19 mouse cellular contexts compared by ENCODE assay signal in the genomic region with DNA sequence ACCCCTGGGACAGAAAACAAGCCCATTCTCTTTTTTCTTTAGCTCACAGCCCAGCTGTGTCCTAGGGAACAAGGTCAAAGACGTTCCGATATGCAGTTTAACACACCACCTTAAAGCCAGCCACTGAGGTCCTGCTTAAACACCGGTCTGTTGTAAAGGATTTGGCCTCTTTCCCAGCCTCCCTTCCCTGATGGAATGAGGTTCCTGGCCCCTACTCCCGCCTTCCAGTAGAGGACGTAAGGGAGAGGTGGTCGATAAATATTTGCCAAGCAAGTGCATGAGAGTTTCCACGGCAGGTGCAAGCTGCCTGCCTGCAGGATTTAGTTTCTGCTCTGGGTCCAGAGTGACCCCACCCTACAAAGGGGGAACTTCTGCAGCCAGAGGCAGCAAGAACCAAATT. TPM values are rescaled to one million over a fixed set of nuclear protein-coding genes. Genes with fewer than 3 reads are reported as not detected.
A peak's percentile ranks its signal among the peaks of the same experiment; 100 is the strongest.
DNase-seq lines count a peak whose midpoint lies in the region; ATAC-seq and TF ChIP-seq lines count a peak whose summit lies in the region.
"Had no signal": no experiment of that assay in that cellular context is flagged by ENCODE, and none has a peak within 500 bp of the region (broad histone marks: within the 10 kb centered on the region; RNA-seq: fewer than 3 reads in every experiment).

No protein-coding gene starts in this region.

- TF ChIP-seq CTCF in hindbrain, postnatal 0 days (IDR thresholded peaks at IDR 0.05; ENCODE audit: low read depth), result no peak

- 0 out of 2 replicates have a peak overlapping the region, but pooled peaks have one; percentile 9 for H3K4me2 ChIP-seq in embryonic facial prominence, embryonic 14.5 days (ENCODE audit: low read depth, low read length)
- no peak overlapping the region for H3K4me2 ChIP-seq in limb, embryonic 12.5 days
- H3K4me2 ChIP-seq in hindbrain, postnatal 0 days (ENCODE audit: low read depth, low read length), result peak overlapping the region; percentile 19; the same call in 1 of the 2 replicates
- H3K4me2 ChIP-seq in neural tube, embryonic 13.5 days, result peak overlapping the region; percentile 95
- H3K4me2 ChIP-seq: liver, embryonic 11.5 days had no signal

- peaks cover 26% of the 10 kb centered on the region for H3K4me1 ChIP-seq in embryonic facial prominence, embryonic 14.5 days (ENCODE audit: control insufficient read depth, insufficient read depth, low read length)
- peaks cover 55% of the 10 kb centered on the region for H3K4me1 ChIP-seq in embryonic facial prominence, embryonic 10.5 days
- peaks cover 47% of the 10 kb centered on the region for H3K4me1 ChIP-seq in limb, embryonic 12.5 days (replicated peaks)
- peaks cover 49% of the 10 kb centered on the region for H3K4me1 ChIP-seq in limb, embryonic 10.5 days
- H3K4me1 ChIP-seq in hindbrain, postnatal 0 days (ENCODE audit: insufficient read depth, low read length), result peaks cover 22% of the 10 kb centered on the region; the same call in 1 of the 2 replicates
- H3K4me1 ChIP-seq in neural tube, embryonic 13.5 days (replicated peaks), result peaks cover 71% of the 10 kb centered on the region
- H3K4me1 ChIP-seq: megakaryocyte, embryonic 14.5 days had no signal

- no peaks in the 10 kb centered on the region for H3K36me3 ChIP-seq in embryonic facial prominence, embryonic 14.5 days (ENCODE audit: control insufficient read depth, insufficient read depth, low read length)
- H3K36me3 ChIP-seq in embryonic facial prominence, embryonic 10.5 days (replicated peaks), result no peaks in the 10 kb centered on the region
- no peaks in the 10 kb centered on the region for H3K36me3 ChIP-seq in limb, embryonic 12.5 days
- no peaks in the 10 kb centered on the region for H3K36me3 ChIP-seq in limb, embryonic 10.5 days
- H3K36me3 ChIP-seq in hindbrain, postnatal 0 days (ENCODE audit: insufficient read depth, low read length), result no peaks in the 10 kb centered on the region
- H3K36me3 ChIP-seq in neural tube, embryonic 13.5 days, result no peaks in the 10 kb centered on the region

- H3K4me3 ChIP-seq in embryonic facial prominence, embryonic 14.5 days (ENCODE audit: low read depth, low read length), result no peak overlapping the region
- H3K4me3 ChIP-seq in embryonic facial prominence, embryonic 10.5 days, result no peak overlapping the region
- H3K4me3 ChIP-seq in limb, embryonic 12.5 days (replicated peaks), result no peak overlapping the region
- no peak overlapping the region for H3K4me3 ChIP-seq in limb, embryonic 10.5 days
- H3K4me3 ChIP-seq in hindbrain, postnatal 0 days (ENCODE audit: low read length), result no peak overlapping the region
- no peak overlapping the region for H3K4me3 ChIP-seq in neural tube, embryonic 13.5 days
- H3K4me3 ChIP-seq: gastrocnemius, adult 2 months; megakaryocyte, embryonic 14.5 days had no signal

- 41% methylated on average over 7 of the region's 7 CpGs for WGBS in embryonic facial prominence, embryonic 14.5 days
- WGBS in embryonic facial prominence, embryonic 10.5 days, result 76% methylated on average over 7 of the region's 7 CpGs
- WGBS in limb, embryonic 12.5 days, result 60% methylated on average over 7 of the region's 7 CpGs
- WGBS in limb, embryonic 10.5 days, result 77% methylated on average over 7 of the region's 7 CpGs
- 46% methylated on average over 7 of the region's 7 CpGs for WGBS in hindbrain, postnatal 0 days
- WGBS in neural tube, embryonic 13.5 days, result 47% methylated on average over 7 of the region's 7 CpGs

- peaks cover 11% of the 10 kb centered on the region; the same call in 1 of the 2 replicates for H3K27me3 ChIP-seq in embryonic facial prominence, embryonic 14.5 days (replicated peaks; ENCODE audit: control insufficient read depth, insufficient read depth, low read length)
- peaks cover 64% of the 10 kb centered on the region for H3K27me3 ChIP-seq in embryonic facial prominence, embryonic 10.5 days (replicated peaks; ENCODE audit: low read depth, poor library complexity, severe bottlenecking)
- H3K27me3 ChIP-seq in limb, embryonic 12.5 days, result peaks cover 78% of the 10 kb centered on the region
- peaks cover 83% of the 10 kb centered on the region for H3K27me3 ChIP-seq in limb, embryonic 10.5 days (ENCODE audit: low read depth, poor library complexity, severe bottlenecking)
- 0 out of 2 replicates have a peak, but pooled peaks cover 5% of the 10 kb centered on the region for H3K27me3 ChIP-seq in hindbrain, postnatal 0 days (ENCODE audit: insufficient read depth, low read length)
- H3K27me3 ChIP-seq in neural tube, embryonic 13.5 days, result peaks cover 18% of the 10 kb centered on the region

- ATAC-seq in embryonic facial prominence, embryonic 14.5 days (ENCODE audit: low read depth), result no peak
- no peak for ATAC-seq in limb, embryonic 12.5 days (ENCODE audit: insufficient number of reproducible peaks, insufficient read depth, low FRiP score, low TSS enrichment, low read depth)
- ATAC-seq in hindbrain, postnatal 0 days, result no peak
- no peak for ATAC-seq in neural tube, embryonic 13.5 days (ENCODE audit: low read depth)
- ATAC-seq in CD4-positive, CD25-positive, alpha-beta regulatory T cell, adult 4 months, result no peak
- ATAC-seq: forebrain, embryonic 16.5 days; inflammation-experienced regulatory T-cells, adult 6 months had no signal

- H3K9ac ChIP-seq in embryonic facial prominence, embryonic 14.5 days (ENCODE audit: low read depth, low read length), result no peak overlapping the region
- H3K9ac ChIP-seq in limb, embryonic 12.5 days (replicated peaks), result no peak overlapping the region
- H3K9ac ChIP-seq in hindbrain, postnatal 0 days (replicated peaks; ENCODE audit: low read length), result no peak overlapping the region
- peak overlapping the region; percentile 12; the same call in 1 of the 2 replicates for H3K9ac ChIP-seq in neural tube, embryonic 13.5 days

- H3K27ac ChIP-seq in embryonic facial prominence, embryonic 14.5 days (replicated peaks; ENCODE audit: low read depth, low read length), result no peak overlapping the region
- H3K27ac ChIP-seq in embryonic facial prominence, embryonic 10.5 days (replicated peaks), result no peak overlapping the region
- H3K27ac ChIP-seq in limb, embryonic 12.5 days, result peak overlapping the region; percentile 1; the same call in 1 of the 2 replicates
- no peak overlapping the region for H3K27ac ChIP-seq in limb, embryonic 10.5 days
- H3K27ac ChIP-seq in hindbrain, postnatal 0 days, result no peak overlapping the region
- no peak overlapping the region for H3K27ac ChIP-seq in neural tube, embryonic 13.5 days (replicated peaks)
- H3K27ac ChIP-seq: gastrocnemius, adult 2 months had no signal

- H3K9me3 ChIP-seq in embryonic facial prominence, embryonic 14.5 days (ENCODE audit: control insufficient read depth, low read length), result no peaks in the 10 kb centered on the region
- no peaks in the 10 kb centered on the region for H3K9me3 ChIP-seq in embryonic facial prominence, embryonic 10.5 days
- H3K9me3 ChIP-seq in limb, embryonic 12.5 days, result no peaks in the 10 kb centered on the region
- H3K9me3 ChIP-seq in limb, embryonic 10.5 days (replicated peaks), result no peaks in the 10 kb centered on the region
- H3K9me3 ChIP-seq in hindbrain, postnatal 0 days (ENCODE audit: low read length), result no peaks in the 10 kb centered on the region
- H3K9me3 ChIP-seq in neural tube, embryonic 13.5 days, result no peaks in the 10 kb centered on the region
- H3K9me3 ChIP-seq: megakaryocyte, embryonic 14.5 days had no signal

- DNase-seq in embryonic facial prominence, embryonic 14.5 days (ENCODE audit: low spot score), result no peak
- no peak for DNase-seq in embryonic facial prominence, embryonic 10.5 days (ENCODE audit: low spot score)
- DNase-seq in limb, embryonic 10.5 days (ENCODE audit: low spot score), result no peak
- DNase-seq in hindbrain, postnatal 0 days (ENCODE audit: low spot score), result no peak
- no peak for DNase-seq in thymus, postnatal 14 days
- DNase-seq: cerebellum, postnatal 10 days; gastrocnemius, adult 2 months; kidney, adult 9 months; kidney, postnatal 36 days; lung, adult 2 months; thymus, postnatal 4 days had no signal

RNA-seq across cellular contexts. Expression of a gene that starts 4.9 kb away (rescaled TPM):
- 5.9 and 6.3 TPM in 2 replicates for polyA plus RNA-seq in embryonic facial prominence, embryonic 14.5 days (2014; fragmentation: Nextera tagmentation; extraction: Ambion mirVana)
- polyA plus RNA-seq in embryonic facial prominence, embryonic 10.5 days (2016; fragmentation: Nextera tagmentation; extraction: Ambion mirVana), result 1.9 and 3.1 TPM in 2 replicates
- polyA plus RNA-seq in limb, embryonic 12.5 days (2016; fragmentation: Nextera tagmentation; extraction: Ambion mirVana), result 2.0 and 2.3 TPM in 2 replicates
- polyA plus RNA-seq in limb, embryonic 10.5 days (2016; fragmentation: Nextera tagmentation; extraction: Ambion mirVana), result 0.66 and 1.1 TPM in 2 replicates
- 30.4 and 32.2 TPM in 2 replicates for total RNA-seq in hindbrain, postnatal 0 days (2014; rRNA removed)
- 2.9 and 3.0 TPM in 2 replicates for polyA plus RNA-seq in hindbrain, postnatal 0 days (2015; fragmentation: Nextera tagmentation; extraction: Ambion mirVana)
- 3.9 and 4.7 TPM in 2 replicates for polyA plus RNA-seq in neural tube, embryonic 13.5 days (2015; fragmentation: Nextera tagmentation; extraction: Ambion mirVana)
- polyA plus RNA-seq in CD4-positive, CD25-positive, alpha-beta regulatory T cell, adult 4 months (2017; shearing (Covaris generic)), result under 1 TPM in 1 of 2 experiments, not detected in 1; 0.13 TPM
- total RNA-seq: MEL had no signal
